Mouse (Mus musculus): ENCODE data around the gene Krt7. TPM values are rescaled to one million over a fixed set of nuclear protein-coding genes. Genes with fewer than 3 reads are reported as not detected.

Krt7 gene
- polyA plus RNA-seq (2014; fragmentation: Nextera tagmentation; extraction: Ambion mirVana), result 10.6 and 12.3 TPM in 2 replicates

GRCm38 (mm10) chr15:101410775-101411174 lies at the start of gene Krt7:
TSS of gene Krt7 (plus strand) at chr15:101411043.
- Histone ChIP-seq H3K27ac (ENCODE audit: low read depth, low read length) (no peak within 1 kb of the TSS), H3K4me2 (ENCODE audit: low read depth) (no peak within 1 kb of the TSS)
- WGBS, result 57% methylated on average over 2 of the region's 2 CpGs

GRCm38 (mm10) chr15:101362393-101363010 lies 48.3 kb upstream of the Krt7 start:
- 56% methylated on average over 4 of the region's 4 CpGs for WGBS

More at GRCm38 (mm10) chr15:101410775-101411174, at the start of gene Krt7:
- no peak within 1 kb of the TSS for H3K4me3 ChIP-seq (ENCODE audit: low read depth, low read length)
- H3K9me3 ChIP-seq (ENCODE audit: control insufficient read depth, low read length), result no peaks in the 10 kb centered on the region
- peaks cover 18% of the 10 kb centered on the region for H3K27me3 ChIP-seq (ENCODE audit: control insufficient read depth, insufficient read depth, low read length)
- no peaks in the 10 kb centered on the region for H3K4me1 ChIP-seq (ENCODE audit: control insufficient read depth, insufficient read depth, low read length)
- H3K36me3 ChIP-seq (ENCODE audit: control insufficient read depth, insufficient read depth, low read length), result no peaks in the 10 kb centered on the region
- no peak within 1 kb of the TSS for H3K9ac ChIP-seq (ENCODE audit: low read length)
- ATAC-seq (ENCODE audit: insufficient read depth, low FRiP score, low TSS enrichment) (no peak), DNase-seq (ENCODE audit: low spot score) (no peak)

DNA sequence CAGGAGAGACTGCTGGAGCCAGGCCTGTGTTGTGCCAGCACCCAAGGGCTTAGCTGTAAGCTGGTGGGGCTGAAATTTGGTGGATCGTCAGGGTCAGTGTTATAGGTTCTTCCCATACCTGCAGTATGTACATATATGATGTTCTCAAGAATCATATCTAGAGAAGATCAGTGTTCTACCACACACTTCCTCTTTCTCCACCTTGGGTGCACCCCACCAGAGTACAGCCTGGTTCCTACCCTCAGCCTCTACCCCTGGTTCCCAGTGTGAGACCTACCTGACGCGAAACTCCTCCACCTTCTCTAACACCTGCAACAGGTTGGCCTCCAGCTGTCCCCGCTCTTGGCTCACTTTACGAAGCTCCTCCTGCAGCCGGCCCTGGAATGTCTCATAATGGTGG lies 46.9 kb upstream of the Krt7 start:
- Histone ChIP-seq H3K9ac (ENCODE audit: low read length) (no peak overlapping the region), H3K27ac (ENCODE audit: low read depth, low read length) (no peak overlapping the region), H3K27me3 (ENCODE audit: control insufficient read depth, insufficient read depth, low read length) (no peaks in the 10 kb centered on the region), H3K4me2 (ENCODE audit: low read depth) (no peak overlapping the region), H3K4me3 (ENCODE audit: low read depth, low read length) (no peak overlapping the region), H3K4me1 (ENCODE audit: control insufficient read depth, insufficient read depth, low read length) (no peaks in the 10 kb centered on the region), H3K36me3 (ENCODE audit: control insufficient read depth, insufficient read depth, low read length) (no peaks in the 10 kb centered on the region), H3K9me3 (ENCODE audit: control insufficient read depth, low read length) (no peaks in the 10 kb centered on the region)
- ATAC-seq (ENCODE audit: insufficient read depth, low FRiP score, low TSS enrichment), result no peak
- WGBS, result 82% methylated on average over 6 of the region's 6 CpGs
- DNase-seq (ENCODE audit: low spot score), result no peak

More at GRCm38 (mm10) chr15:101362393-101363010, 48.3 kb upstream of the Krt7 start:
- Histone ChIP-seq H3K36me3 (ENCODE audit: control insufficient read depth, insufficient read depth, low read length) (no peaks in the 10 kb centered on the region), H3K27ac (ENCODE audit: low read depth, low read length) (no peak overlapping the region), H3K4me2 (ENCODE audit: low read depth) (no peak overlapping the region), H3K9ac (ENCODE audit: low read length) (no peak overlapping the region), H3K9me3 (ENCODE audit: control insufficient read depth, low read length) (no peaks in the 10 kb centered on the region), H3K4me3 (ENCODE audit: low read depth, low read length) (no peak overlapping the region), H3K4me1 (ENCODE audit: control insufficient read depth, insufficient read depth, low read length) (no peaks in the 10 kb centered on the region), H3K27me3 (ENCODE audit: control insufficient read depth, insufficient read depth, low read length) (no peaks in the 10 kb centered on the region)
- ATAC-seq (ENCODE audit: insufficient read depth, low FRiP score, low TSS enrichment), result no peak
- no peak for DNase-seq (ENCODE audit: low spot score)

GRCm38 (mm10) chr15:101364425-101364824 lies 46.4 kb upstream of the Krt7 start:
- no peaks in the 10 kb centered on the region for H3K9me3 ChIP-seq (ENCODE audit: control insufficient read depth, low read length)
- ATAC-seq (ENCODE audit: insufficient read depth, low FRiP score, low TSS enrichment), result no peak
- no peak overlapping the region for H3K4me3 ChIP-seq (ENCODE audit: low read depth, low read length)
- H3K27ac ChIP-seq (ENCODE audit: low read depth, low read length), result no peak overlapping the region
- no peak overlapping the region for H3K4me2 ChIP-seq (ENCODE audit: low read depth)
- H3K36me3 ChIP-seq (ENCODE audit: control insufficient read depth, insufficient read depth, low read length), result no peaks in the 10 kb centered on the region
- no peak for DNase-seq (ENCODE audit: low spot score)
- no peaks in the 10 kb centered on the region for H3K27me3 ChIP-seq (ENCODE audit: control insufficient read depth, insufficient read depth, low read length)
- H3K4me1 ChIP-seq (ENCODE audit: control insufficient read depth, insufficient read depth, low read length), result no peaks in the 10 kb centered on the region
- no peak overlapping the region for H3K9ac ChIP-seq (ENCODE audit: low read length)
- 80% methylated on average over 6 of the region's 6 CpGs for WGBS

GRCm38 (mm10) chr15:101364891-101365671 lies 45.8 kb upstream of the Krt7 start:
- H3K36me3 ChIP-seq (ENCODE audit: control insufficient read depth, insufficient read depth, low read length), result no peaks in the 10 kb centered on the region
- ATAC-seq (ENCODE audit: insufficient read depth, low FRiP score, low TSS enrichment), result no peak
- no peak overlapping the region for H3K27ac ChIP-seq (ENCODE audit: low read depth, low read length)
- no peaks in the 10 kb centered on the region for H3K27me3 ChIP-seq (ENCODE audit: control insufficient read depth, insufficient read depth, low read length)
- H3K4me2 ChIP-seq (ENCODE audit: low read depth), result no peak overlapping the region
- WGBS, result 69% methylated on average over 7 of the region's 7 CpGs
- no peak overlapping the region for H3K4me3 ChIP-seq (ENCODE audit: low read depth, low read length)
- H3K9ac ChIP-seq (ENCODE audit: low read length), result no peak overlapping the region
- no peaks in the 10 kb centered on the region for H3K9me3 ChIP-seq (ENCODE audit: control insufficient read depth, low read length)
- no peak for DNase-seq (ENCODE audit: low spot score)
- no peaks in the 10 kb centered on the region for H3K4me1 ChIP-seq (ENCODE audit: control insufficient read depth, insufficient read depth, low read length)

- Histone ChIP-seq H3K4me1 (ENCODE audit: control insufficient read depth, insufficient read depth, low read length) (no peaks in the 10 kb centered on the region), H3K36me3 (ENCODE audit: control insufficient read depth, insufficient read depth, low read length) (no peaks in the 10 kb centered on the region), H3K9ac (ENCODE audit: low read length) (no peak overlapping the region), H3K4me2 (ENCODE audit: low read depth) (no peak overlapping the region), H3K27ac (ENCODE audit: low read depth, low read length) (no peak overlapping the region), H3K27me3 (ENCODE audit: control insufficient read depth, insufficient read depth, low read length) (no peaks in the 10 kb centered on the region), H3K9me3 (ENCODE audit: control insufficient read depth, low read length) (no peaks in the 10 kb centered on the region), H3K4me3 (ENCODE audit: low read depth, low read length) (no peak overlapping the region)
- DNase-seq (ENCODE audit: low spot score) (no peak), ATAC-seq (ENCODE audit: insufficient read depth, low FRiP score, low TSS enrichment) (no peak)
- 78% methylated on average over 4 of the region's 4 CpGs for WGBS
Observed at GRCm38 (mm10) chr15:101365721-101366120, 45.1 kb upstream of the Krt7 start.

DNA sequence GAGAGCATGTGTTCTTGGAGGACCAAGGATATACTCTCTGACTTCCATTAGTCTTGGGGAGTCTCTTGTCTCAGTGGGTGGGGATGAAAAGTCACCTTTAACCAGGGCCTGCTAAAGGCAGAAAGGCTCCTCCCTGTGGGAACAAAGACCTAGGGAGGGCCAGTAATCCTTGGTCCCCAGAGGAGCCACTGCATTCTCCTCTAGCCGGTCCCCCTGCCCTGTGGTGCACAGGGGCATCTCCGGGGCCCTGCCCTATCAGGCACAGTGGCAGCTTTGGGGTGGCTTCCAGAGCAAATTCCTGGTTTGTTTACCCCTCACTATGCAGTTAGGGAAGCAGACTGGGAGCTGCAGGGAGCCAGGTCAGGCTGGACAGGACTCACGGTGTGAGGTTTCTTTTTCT lies 44.4 kb upstream of the Krt7 start:
- no peak overlapping the region for H3K9ac ChIP-seq (ENCODE audit: low read length)
- H3K4me1 ChIP-seq (ENCODE audit: control insufficient read depth, insufficient read depth, low read length), result no peaks in the 10 kb centered on the region
- no peak for ATAC-seq (ENCODE audit: insufficient read depth, low FRiP score, low TSS enrichment)
- H3K27ac ChIP-seq (ENCODE audit: low read depth, low read length), result no peak overlapping the region
- H3K4me2 ChIP-seq (ENCODE audit: low read depth), result no peak overlapping the region
- no peak for DNase-seq (ENCODE audit: low spot score)
- WGBS, result 47% methylated on average over 3 of the region's 3 CpGs
- no peaks in the 10 kb centered on the region for H3K27me3 ChIP-seq (ENCODE audit: control insufficient read depth, insufficient read depth, low read length)
- no peaks in the 10 kb centered on the region for H3K36me3 ChIP-seq (ENCODE audit: control insufficient read depth, insufficient read depth, low read length)
- H3K4me3 ChIP-seq (ENCODE audit: low read depth, low read length), result no peak overlapping the region
- H3K9me3 ChIP-seq (ENCODE audit: control insufficient read depth, low read length), result no peaks in the 10 kb centered on the region

DNA sequence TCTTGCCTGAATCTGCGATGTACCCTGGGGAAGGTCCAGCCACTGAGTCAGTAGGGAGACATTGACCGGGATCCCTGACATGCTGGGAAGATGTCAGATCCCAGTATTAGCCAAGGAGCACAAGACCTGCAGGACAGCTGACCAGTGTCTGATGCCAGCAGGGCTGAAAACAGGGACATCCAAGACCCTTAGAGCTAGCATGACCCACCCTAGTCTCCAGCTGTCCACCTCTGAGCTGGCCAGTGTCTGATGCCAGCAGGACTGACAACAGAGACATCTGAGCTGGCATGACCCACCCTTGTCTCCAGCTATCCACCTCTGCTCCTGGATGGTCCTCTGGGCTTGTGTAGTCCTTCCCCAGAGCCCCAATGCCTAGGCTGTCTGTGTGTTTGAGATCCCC lies 43.9 kb upstream of the Krt7 start:
- Histone ChIP-seq H3K4me2 (ENCODE audit: low read depth) (no peak overlapping the region), H3K9ac (ENCODE audit: low read length) (no peak overlapping the region), H3K27me3 (ENCODE audit: control insufficient read depth, insufficient read depth, low read length) (no peaks in the 10 kb centered on the region), H3K4me3 (ENCODE audit: low read depth, low read length) (no peak overlapping the region), H3K4me1 (ENCODE audit: control insufficient read depth, insufficient read depth, low read length) (no peaks in the 10 kb centered on the region), H3K27ac (ENCODE audit: low read depth, low read length) (no peak overlapping the region), H3K36me3 (ENCODE audit: control insufficient read depth, insufficient read depth, low read length) (no peaks in the 10 kb centered on the region), H3K9me3 (ENCODE audit: control insufficient read depth, low read length) (no peaks in the 10 kb centered on the region)
- DNase-seq (ENCODE audit: low spot score) (no peak), ATAC-seq (ENCODE audit: insufficient read depth, low FRiP score, low TSS enrichment) (no peak)
- 74% methylated on average over 2 of the region's 2 CpGs for WGBS

GRCm38 (mm10) chr15:101367497-101367896 lies 43.3 kb upstream of the Krt7 start:
- 82% methylated on average over 8 of the region's 8 CpGs for WGBS
- Histone ChIP-seq H3K36me3 (ENCODE audit: control insufficient read depth, insufficient read depth, low read length) (no peaks in the 10 kb centered on the region), H3K27me3 (ENCODE audit: control insufficient read depth, insufficient read depth, low read length) (no peaks in the 10 kb centered on the region), H3K4me3 (ENCODE audit: low read depth, low read length) (no peak overlapping the region), H3K4me2 (ENCODE audit: low read depth) (no peak overlapping the region), H3K9me3 (ENCODE audit: control insufficient read depth, low read length) (no peaks in the 10 kb centered on the region), H3K4me1 (ENCODE audit: control insufficient read depth, insufficient read depth, low read length) (no peaks in the 10 kb centered on the region), H3K27ac (ENCODE audit: low read depth, low read length) (no peak overlapping the region), H3K9ac (ENCODE audit: low read length) (no peak overlapping the region)
- ATAC-seq (ENCODE audit: insufficient read depth, low FRiP score, low TSS enrichment), result no peak
- no peak for DNase-seq (ENCODE audit: low spot score)

Data from neural tube, embryonic 11.5 days (tissue).